Comparison of ENCODE assay signal across 7 mouse cellular contexts in genomic region chr3:155093116-155093956, GRCm38 (mm10). TPM values are rescaled to one million over a fixed set of nuclear protein-coding genes. Genes with fewer than 3 reads are reported as not detected.
DNase-seq lines count a peak whose midpoint lies in the region; ATAC-seq lines count a peak whose summit lies in the region.

Gene Fpgt (minus strand): TSS chr3:155093403.
Gene Lrriq3 (plus strand): TSS chr3:155093434.

- intact Hi-C loops in gastrocnemius, postnatal 36 days (cut with DNase I) = no loop called here
- intact Hi-C loops in left cerebral cortex, postnatal 25 days (cut with DNase I) = loop anchor here (2.0 to 5.0 kb wide), 3 partner anchors 277 to 496 kb away; partner anchors contain the start of genes Cryz and Tyw3

- under 1% methylated on average over 42 of the region's 47 CpGs for WGBS in intestine, embryonic 15.5 days
- WGBS in midbrain, embryonic 10.5 days = under 1% methylated on average over 44 of the region's 47 CpGs

- no peaks in the 10 kb centered on the region for H3K36me3 ChIP-seq in intestine, embryonic 15.5 days
- H3K36me3 ChIP-seq in midbrain, embryonic 10.5 days = peaks cover 9% of the 10 kb centered on the region; the same call in 1 of the 2 replicates

- H3K9ac ChIP-seq in intestine, embryonic 15.5 days = peak within 1 kb of the TSS; percentile 58

- DNase-seq in adrenal gland, adult 2 months = peak; percentile 95
- DNase-seq in embryo, embryonic 11.5 days (ENCODE audit: low read depth, low spot score) = peak; percentile 84
- DNase-seq in gastrocnemius, postnatal 36 days = peak; percentile 81 to 86
- peak; percentile 90 to 97 for DNase-seq in left cerebral cortex, postnatal 25 days (ENCODE audit: low spot score in 2 of 2)
- DNase-seq in midbrain, embryonic 10.5 days (ENCODE audit: low spot score) = peak; percentile 97
- DNase-seq in right cerebral cortex, postnatal 4 days = peak; percentile 86

- H3K4me1 ChIP-seq in intestine, embryonic 15.5 days (replicated peaks) = no peaks in the 10 kb centered on the region
- H3K4me1 ChIP-seq in midbrain, embryonic 10.5 days = peaks cover 16% of the 10 kb centered on the region

- H3K27ac ChIP-seq in intestine, embryonic 15.5 days = peak within 1 kb of the TSS; percentile 61
- H3K27ac ChIP-seq in midbrain, embryonic 10.5 days (replicated peaks) = peak within 1 kb of the TSS; percentile 92

- peak; percentile 100 for ATAC-seq in intestine, embryonic 15.5 days

- H3K27me3 ChIP-seq in intestine, embryonic 15.5 days (replicated peaks) = no peaks in the 10 kb centered on the region
- H3K27me3 ChIP-seq in midbrain, embryonic 10.5 days (ENCODE audit: low read depth, poor library complexity, severe bottlenecking) = no peaks in the 10 kb centered on the region

- peak within 1 kb of the TSS; percentile 61 for H3K4me3 ChIP-seq in intestine, embryonic 15.5 days (replicated peaks)
- H3K4me3 ChIP-seq in midbrain, embryonic 10.5 days = peak within 1 kb of the TSS; percentile 61

- no peaks in the 10 kb centered on the region for H3K9me3 ChIP-seq in intestine, embryonic 15.5 days
- H3K9me3 ChIP-seq in midbrain, embryonic 10.5 days (replicated peaks) = no peaks in the 10 kb centered on the region

- peak within 1 kb of the TSS; percentile 69 for H3K4me2 ChIP-seq in intestine, embryonic 15.5 days (replicated peaks)

RNA-seq across cellular contexts. Expression of gene Fpgt, which starts in this region (rescaled TPM):
- 10 to 100 TPM; 26.6 to 34.7 TPM for total RNA-seq in adrenal gland, adult 2 months (2021)
- 4.4 and 6.3 TPM in 2 replicates for polyA plus RNA-seq in adrenal gland, adult 2 months (2012; rRNA removed)
- total RNA-seq in gastrocnemius, postnatal 36 days (2021) = 1 to 10 TPM; 3.5 to 6.5 TPM
- polyA plus RNA-seq in intestine, embryonic 15.5 days (2015; fragmentation: Nextera tagmentation; extraction: Ambion mirVana) = 17.3 and 18.8 TPM in 2 replicates
- 10 to 100 TPM; 29.4 to 32.7 TPM for total RNA-seq in left cerebral cortex, postnatal 25 days (2021)
- polyA plus RNA-seq in midbrain, embryonic 10.5 days (2016; fragmentation: Nextera tagmentation; extraction: Ambion mirVana) = 15.1 and 16.7 TPM in 2 replicates

RNA-seq across cellular contexts. Expression of gene Lrriq3, which starts in this region (rescaled TPM):
- 1 to 10 TPM in 1 of 2 experiments, under 1 TPM in 1; 0.89 to 1.0 TPM for total RNA-seq in adrenal gland, adult 2 months (2021)
- polyA plus RNA-seq in adrenal gland, adult 2 months (2012; rRNA removed) = 0.12 and 0.44 TPM in 2 replicates
- total RNA-seq in gastrocnemius, postnatal 36 days (2021) = under 1 TPM; 0.32 to 0.54 TPM
- 0.78 and 1.1 TPM in 2 replicates for polyA plus RNA-seq in intestine, embryonic 15.5 days (2015; fragmentation: Nextera tagmentation; extraction: Ambion mirVana)
- total RNA-seq in left cerebral cortex, postnatal 25 days (2021) = under 1 TPM; 0.46 to 0.92 TPM
- polyA plus RNA-seq in midbrain, embryonic 10.5 days (2016; fragmentation: Nextera tagmentation; extraction: Ambion mirVana) = 1.3 and 1.4 TPM in 2 replicates

Comparison
In these comparisons a context has a peak if more than half of its experiments do, and no peak if none do; other contexts are left out.
1. Peak in every context shown above with its lines: DNase-seq, ATAC-seq, H3K4me3 ChIP-seq and H3K27ac ChIP-seq.